ENCODE assay signal across 27 mouse cellular contexts in genomic region chr8:89017891-89018290, GRCm38 (mm10). TPM values are rescaled to one million over a fixed set of nuclear protein-coding genes. Genes with fewer than 3 reads are reported as not detected.
DNase-seq lines count a peak whose midpoint lies in the region; ATAC-seq and TF ChIP-seq lines count a peak whose summit lies in the region.
"Had no signal": no experiment of that assay in that cellular context is flagged by ENCODE, and none has a peak within 500 bp of the region (broad histone marks: within the 10 kb centered on the region; RNA-seq: fewer than 3 reads in every experiment).

No protein-coding gene starts in this region.

- TF ChIP-seq POLR2A in kidney, adult 2 months (IDR thresholded peaks at IDR 0.05; ENCODE audit: low read depth, low read length), result no peak
- TF ChIP-seq POLR2A in lung, adult 2 months (IDR thresholded peaks at IDR 0.05; ENCODE audit: borderline replicate concordance, extremely low read depth, low read depth, low read length), result no peak

- no peaks in the 10 kb centered on the region for H3K9me3 ChIP-seq in lung, postnatal 0 days (ENCODE audit: low read length)
- H3K9me3 ChIP-seq: embryonic facial prominence, embryonic 10.5 days; embryonic facial prominence, embryonic 13.5 days; forebrain, embryonic 13.5 days; heart, embryonic 12.5 days; heart, embryonic 15.5 days had no signal

- no peak overlapping the region for H3K4me3 ChIP-seq in kidney, adult 2 months (ENCODE audit: insufficient read depth, low read depth, low read length)
- no peak overlapping the region for H3K4me3 ChIP-seq in lung, postnatal 0 days (ENCODE audit: low read depth, low read length)
- no peak overlapping the region for H3K4me3 ChIP-seq in lung, adult 2 months (replicated peaks; ENCODE audit: extremely low read depth, low read depth, low read length)
- H3K4me3 ChIP-seq: embryonic facial prominence, embryonic 10.5 days; embryonic facial prominence, embryonic 13.5 days; erythroblast, embryonic 14.5 days; forebrain, embryonic 13.5 days; gastrocnemius, adult 2 months; heart, embryonic 12.5 days; heart, embryonic 15.5 days had no signal

- H3K27ac ChIP-seq in kidney, adult 2 months (ENCODE audit: insufficient read depth, low read depth, low read length), result 0 out of 2 replicates have a peak overlapping the region, but pooled peaks have one; percentile 17
- H3K27ac ChIP-seq in lung, postnatal 0 days (ENCODE audit: low read length), result no peak overlapping the region
- H3K27ac ChIP-seq: embryonic facial prominence, embryonic 10.5 days; embryonic facial prominence, embryonic 13.5 days; forebrain, embryonic 13.5 days; gastrocnemius, adult 2 months; heart, embryonic 15.5 days; hindbrain, embryonic 14.5 days; hindbrain, postnatal 0 days had no signal

- H3K27me3 ChIP-seq in kidney, adult 2 months (replicated peaks; ENCODE audit: control insufficient read depth, insufficient read depth, low read length), result no peaks in the 10 kb centered on the region
- H3K27me3 ChIP-seq in lung, postnatal 0 days (replicated peaks; ENCODE audit: insufficient read depth, low read length), result 0 out of 2 replicates have a peak, but pooled peaks cover 2% of the 10 kb centered on the region
- H3K27me3 ChIP-seq: heart, embryonic 12.5 days; Patski had no signal

- H3K4me1 ChIP-seq in kidney, adult 2 months (ENCODE audit: control insufficient read depth, insufficient read depth, low read length), result peaks cover 18% of the 10 kb centered on the region; the same call in 1 of the 2 replicates
- H3K4me1 ChIP-seq in lung, postnatal 0 days (ENCODE audit: insufficient read depth, low read depth, low read length), result no peaks in the 10 kb centered on the region
- no peaks in the 10 kb centered on the region for H3K4me1 ChIP-seq in lung, adult 2 months (ENCODE audit: control insufficient read depth, insufficient read depth, low read length)

- TF ChIP-seq CTCF in kidney, adult 2 months (conservative IDR thresholded peaks at IDR 0.05; ENCODE audit: insufficient read depth, insufficient read length, low read depth, low read length), result no peak
- TF ChIP-seq CTCF in lung, postnatal 0 days (IDR thresholded peaks at IDR 0.05), result no peak
- no peak for TF ChIP-seq CTCF in lung, adult 2 months (IDR thresholded peaks at IDR 0.05; ENCODE audit: insufficient read depth, low read length)

- peak; percentile 9 to 31 for DNase-seq in cerebellum, postnatal 10 days
- DNase-seq in cerebellum, adult 9-10 months, result no peak
- peak; percentile 76 for DNase-seq in kidney, adult 2 months
- DNase-seq in kidney, postnatal 10 days, result no peak
- DNase-seq in lung, postnatal 0 days (ENCODE audit: low spot score), result peak; percentile 22
- no peak for DNase-seq in lung, adult 2 months
- DNase-seq: adrenal gland, postnatal 10 days; adrenal gland, postnatal 36 days; cerebellum, adult 18-20 months; cerebellum, adult 9-11 months; cerebellum, postnatal 36 days; embryo, embryonic 11 days; forebrain, postnatal 0 days; gastrocnemius, adult 2 months; gastrocnemius, postnatal 14 days; heart, postnatal 4 days had no signal

- H3K9ac ChIP-seq in lung, postnatal 0 days (replicated peaks; ENCODE audit: low read depth), result no peak overlapping the region
- H3K9ac ChIP-seq: embryonic facial prominence, embryonic 13.5 days; forebrain, embryonic 13.5 days; forebrain, postnatal 0 days; heart, embryonic 12.5 days; heart, embryonic 15.5 days; hindbrain, embryonic 14.5 days had no signal

- no peak for TF ChIP-seq EP300 in lung, postnatal 0 days (IDR thresholded peaks at IDR 0.05)

- no peak overlapping the region for H3K4me2 ChIP-seq in lung, postnatal 0 days (replicated peaks; ENCODE audit: low read depth, low read length)
- H3K4me2 ChIP-seq: embryonic facial prominence, embryonic 13.5 days; forebrain, embryonic 13.5 days; heart, embryonic 12.5 days; heart, embryonic 15.5 days; hindbrain, embryonic 14.5 days had no signal

- WGBS in kidney, adult 2 months, result 52% methylated on average over 4 of the region's 4 CpGs
- 39% methylated on average over 4 of the region's 4 CpGs for WGBS in lung, postnatal 0 days
- WGBS in lung, adult 2 months, result 56% methylated on average over 4 of the region's 4 CpGs

- ATAC-seq in lung, postnatal 0 days, result no peak
- ATAC-seq: forebrain, embryonic 13.5 days; forebrain, postnatal 0 days; hindbrain, postnatal 0 days; inflammation-experienced regulatory T-cells, adult 6 months; Patski had no signal

- H3K36me3 ChIP-seq in kidney, adult 2 months (ENCODE audit: control insufficient read depth, insufficient read depth, low read length), result no peaks in the 10 kb centered on the region
- H3K36me3 ChIP-seq in lung, postnatal 0 days (ENCODE audit: insufficient read depth, low read length), result no peaks in the 10 kb centered on the region
- H3K36me3 ChIP-seq: embryonic facial prominence, embryonic 10.5 days; embryonic facial prominence, embryonic 13.5 days; G1E; heart, embryonic 12.5 days; heart, embryonic 15.5 days had no signal

RNA-seq across cellular contexts. Expression of gene Sall1, which starts 26.1 kb away (rescaled TPM):
- polyA plus RNA-seq in kidney, adult 2 months (2012; rRNA removed), result 26.0 and 34.0 TPM in 2 replicates
- 0.02 TPM in 1 of 2 replicates, not detected in the other for polyA plus RNA-seq in lung, postnatal 0 days (2015; fragmentation: Nextera tagmentation; extraction: Ambion mirVana)
- polyA plus RNA-seq in lung, adult 2 months (2012; rRNA removed), result 0.27 and 0.36 TPM in 2 replicates
- polyA plus RNA-seq: erythroblast, embryonic 14.5 days; G1E; inflammation-experienced regulatory T-cells, adult 6 months had no signal

Comparison
In these comparisons a context has a peak if more than half of its experiments do, and no peak if none do; other contexts are left out.
1. DNase-seq: peak in cerebellum, postnatal 10 days (2 of 2), kidney, adult 2 months (single experiment) and lung, postnatal 0 days (single experiment); none in cerebellum, adult 9-10 months (single experiment), kidney, postnatal 10 days (single experiment) and lung, adult 2 months (single experiment).
2. RNA of gene Sall1, which starts 26.1 kb away (polyA plus RNA-seq): 26.0 to 34.0 TPM in kidney, adult 2 months; 0.27 to 0.36 TPM in lung, adult 2 months and 0.02 TPM in lung, postnatal 0 days; every median in the first group is over 10 times any median in the second.